Mouse (Mus musculus): ENCODE measurements at regions not wholly inside any gene's neighbourhood (a gene's known extent, or its start where the extent isn't known, plus 50 kb on each side); places are given as distances from the start of the nearest gene placed in this dataset.
"Not testable (repeated sequence)": the region's sequence is repeated elsewhere in the genome, so short reads cannot be mapped to it uniquely, and the experiment has no call there.

GRCm38 (mm10) chr5:3141841-3142240, 199.4 kb upstream of the Cdk6 start:
- DNase-seq: not testable (repeated sequence)

- DNase-seq: peak in 1 of 2 experiments; percentile 14
Observed at GRCm38 (mm10) chr5:3146544-3147295, 194.6 kb upstream of the Cdk6 start.

- DNase-seq: not testable (repeated sequence)
Observed at GRCm38 (mm10) chr5:3149886-3150285, 191.4 kb upstream of the Cdk6 start.

GRCm38 (mm10) chr5:3150766-3151165, 190.5 kb upstream of the Cdk6 start:
- DNase-seq: not testable (repeated sequence)

GRCm38 (mm10) chr5:3151534-3152148, 189.6 kb upstream of the Cdk6 start:
- not testable (repeated sequence) for DNase-seq

GRCm38 (mm10) chr5:3152149-3152865, 189.0 kb upstream of the Cdk6 start:
- peak; percentile 43 to 51 for DNase-seq

- not testable (repeated sequence) for DNase-seq
Observed at GRCm38 (mm10) chr5:3165511-3165910, 175.8 kb upstream of the Cdk6 start.

GRCm38 (mm10) chr5:3166496-3166895, 174.8 kb upstream of the Cdk6 start:
- DNase-seq: not testable (repeated sequence)

GRCm38 (mm10) chr5:3193592-3193991, 147.7 kb upstream of the Cdk6 start:
- not testable (repeated sequence) for DNase-seq

GRCm38 (mm10) chr5:3197952-3198841, 143.1 kb upstream of the Cdk6 start:
- peak; percentile 45 to 53 for DNase-seq

- DNase-seq: not testable (repeated sequence)
Observed at GRCm38 (mm10) chr5:3198869-3199550, 142.3 kb upstream of the Cdk6 start.

- not testable (repeated sequence) for DNase-seq
Observed at GRCm38 (mm10) chr5:3206160-3206559, 135.1 kb upstream of the Cdk6 start.

GRCm38 (mm10) chr5:3208293-3208692, 133.0 kb upstream of the Cdk6 start:
- DNase-seq: not testable (repeated sequence)

- no peak for DNase-seq
Observed at GRCm38 (mm10) chr5:3211284-3211683, 130.0 kb upstream of the Cdk6 start.

- DNase-seq: no peak
Observed at GRCm38 (mm10) chr5:3216053-3216452, 125.2 kb upstream of the Cdk6 start.

GRCm38 (mm10) chr5:3219230-3219629, 122.1 kb upstream of the Cdk6 start:
- DNase-seq: no peak

GRCm38 (mm10) chr5:3219770-3220169, 121.5 kb upstream of the Cdk6 start:
- DNase-seq: no peak

- peak in 1 of 2 experiments; percentile 21 for DNase-seq
Observed at GRCm38 (mm10) chr5:3223819-3224218, 117.5 kb upstream of the Cdk6 start.

GRCm38 (mm10) chr5:3224392-3225054, 116.8 kb upstream of the Cdk6 start:
- not testable (repeated sequence) for DNase-seq

GRCm38 (mm10) chr5:3225358-3225757, 115.9 kb upstream of the Cdk6 start:
- not testable (repeated sequence) for DNase-seq

GRCm38 (mm10) chr5:3244067-3244466, 97.2 kb upstream of the Cdk6 start:
- not testable (repeated sequence) for DNase-seq
